Mouse (Mus musculus) C2C12 (cell line): ENCODE data around the gene Hdac4.

Experiments
- CTCF ChIP-seq: IDR thresholded peaks from one replicate; pipeline ENCODE4 v1.5.1; 2011; ENCODE audit not compliant: control insufficient read depth, insufficient read depth, insufficient read length
- FOSL1 ChIP-seq: IDR thresholded peaks from one replicate; pipeline ENCODE4 v1.8.0; 2011; ENCODE audit warnings: mild to moderate bottlenecking, low read length; ENCODE audit not compliant: poor library complexity, insufficient read depth, severe bottlenecking
- MAX ChIP-seq: IDR thresholded peaks from one replicate; pipeline ENCODE4 v1.6.1; 2011; ENCODE audit warnings: mild to moderate bottlenecking, control low read depth
- USF1 ChIP-seq: IDR thresholded peaks from one replicate; pipeline ENCODE4 v1.6.1; 2011; ENCODE audit warnings: low read depth, mild to moderate bottlenecking, control low read depth, moderate library complexity

DNA sequence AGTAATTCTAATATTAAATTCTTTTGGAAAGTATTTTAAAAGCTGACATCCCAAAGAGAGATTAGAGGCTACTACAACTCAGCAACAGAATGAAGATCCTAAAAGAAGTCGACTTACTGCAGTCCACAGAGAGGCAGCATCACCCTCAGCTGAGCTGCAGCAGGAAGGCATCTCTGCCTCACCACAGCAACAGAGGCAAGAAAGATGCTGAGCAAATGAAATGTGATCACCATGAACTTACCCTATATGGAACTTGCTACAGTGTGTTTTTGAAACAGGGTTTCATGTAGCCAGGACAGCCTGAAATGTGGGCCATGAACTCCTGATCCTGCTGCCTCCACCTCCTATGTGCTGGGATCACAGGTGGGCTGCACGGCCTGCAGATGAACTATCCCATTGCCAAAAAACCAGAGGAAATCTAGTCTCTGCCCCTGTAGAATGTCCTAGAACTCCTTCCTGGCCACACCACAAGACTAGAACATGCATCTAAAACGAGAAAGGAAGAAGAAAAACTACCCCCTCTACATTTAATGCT, 98.4 kb downstream of the Hdac4 start:
- TF ChIP-seq CTCF, result no peak
- TF ChIP-seq MAX, result no peak
- no peak for TF ChIP-seq USF1
- no peak for TF ChIP-seq FOSL1
